Mouse (Mus musculus) ovary, postnatal 36 days (tissue): ENCODE results near the gene Slc26a10.

Experiments
- DNase-seq: peaks from one replicate; pipeline ENCODE4 v3.0.0; 2022; ENCODE audit warnings: low spot score, mixed read lengths

Slc26a10 gene

GRCm38 (mm10) chr10:127182624-127183023 lies 2.2 kb upstream of the Slc26a10 start:
- DNase-seq = no peak

GRCm38 (mm10) chr10:127181566-127181965 lies 1.1 kb upstream of the Slc26a10 start:
- DNase-seq = no peak

- no peak for DNase-seq
Observed at GRCm38 (mm10) chr10:127180695-127181047, 226 bp upstream of the Slc26a10 start.

GRCm38 (mm10) chr10:127178286-127179027 lies 2.0 kb downstream of the Slc26a10 start:
- DNase-seq = no peak

GRCm38 (mm10) chr10:127177719-127178118 lies 2.7 kb downstream of the Slc26a10 start:
- peak; percentile 60 for DNase-seq

- no peak for DNase-seq
Observed at GRCm38 (mm10) chr10:127177235-127177634, 3.2 kb downstream of the Slc26a10 start.

- DNase-seq = no peak
Observed at GRCm38 (mm10) chr10:127176756-127177155, 3.7 kb downstream of the Slc26a10 start.

GRCm38 (mm10) chr10:127176228-127176627 lies 4.2 kb downstream of the Slc26a10 start:
- DNase-seq = no peak

- no peak for DNase-seq
Observed at GRCm38 (mm10) chr10:127174170-127174569, 6.3 kb downstream of the Slc26a10 start.

GRCm38 (mm10) chr10:127173148-127174065 lies 7.0 kb downstream of the Slc26a10 start:
- DNase-seq = no peak

GRCm38 (mm10) chr10:127171631-127172200 lies 8.7 kb downstream of the Slc26a10 start:
- no peak for DNase-seq

GRCm38 (mm10) chr10:127170837-127171272 lies 9.6 kb downstream of the Slc26a10 start:
- peak; percentile 78 for DNase-seq

GRCm38 (mm10) chr10:127170002-127170401 lies 10.4 kb downstream of the Slc26a10 start:
- DNase-seq = no peak

- no peak for DNase-seq
Observed at GRCm38 (mm10) chr10:127167614-127168192, 12.7 kb downstream of the Slc26a10 start.

- no peak for DNase-seq
Observed at GRCm38 (mm10) chr10:127166771-127167613, 13.5 kb downstream of the Slc26a10 start.

GRCm38 (mm10) chr10:127166404-127166715 lies 14.1 kb downstream of the Slc26a10 start:
- DNase-seq = no peak

GRCm38 (mm10) chr10:127165654-127166403 lies 14.6 kb downstream of the Slc26a10 start:
- peak; percentile 32 for DNase-seq

GRCm38 (mm10) chr10:127165354-127165653 lies 15.1 kb downstream of the Slc26a10 start:
- no peak for DNase-seq

GRCm38 (mm10) chr10:127164631-127165353 lies 15.7 kb downstream of the Slc26a10 start, which contains the start of gene B4galnt1:
Gene B4galnt1 (plus strand): TSS chr10:127165225.
- DNase-seq = peak; percentile 75

GRCm38 (mm10) chr10:127164190-127164589 lies 16.3 kb downstream of the Slc26a10 start:
- DNase-seq = no peak
